Mouse (Mus musculus): ENCODE results near the gene Rabl6.

The Rabl6 gene

GRCm38 (mm10) chr2:25536531-25536930, 71.8 kb downstream of the Rabl6 start:
- no peak for DNase-seq

GRCm38 (mm10) chr2:25534866-25535182, 73.5 kb downstream of the Rabl6 start:
- no peak for DNase-seq

GRCm38 (mm10) chr2:25534178-25534865, 74.0 kb downstream of the Rabl6 start:
- peak; percentile 88 to 92 for DNase-seq

GRCm38 (mm10) chr2:25533707-25534106, 74.6 kb downstream of the Rabl6 start:
- no peak for DNase-seq
